Mouse (Mus musculus): Measurements from ENCODE around the gene Rnf167. TPM values are rescaled to one million over a fixed set of nuclear protein-coding genes. Genes with fewer than 3 reads are reported as not detected.

Gene Rnf167
- polyA plus RNA-seq, 1 experiment from 2014 or later: 119 TPM

DNA sequence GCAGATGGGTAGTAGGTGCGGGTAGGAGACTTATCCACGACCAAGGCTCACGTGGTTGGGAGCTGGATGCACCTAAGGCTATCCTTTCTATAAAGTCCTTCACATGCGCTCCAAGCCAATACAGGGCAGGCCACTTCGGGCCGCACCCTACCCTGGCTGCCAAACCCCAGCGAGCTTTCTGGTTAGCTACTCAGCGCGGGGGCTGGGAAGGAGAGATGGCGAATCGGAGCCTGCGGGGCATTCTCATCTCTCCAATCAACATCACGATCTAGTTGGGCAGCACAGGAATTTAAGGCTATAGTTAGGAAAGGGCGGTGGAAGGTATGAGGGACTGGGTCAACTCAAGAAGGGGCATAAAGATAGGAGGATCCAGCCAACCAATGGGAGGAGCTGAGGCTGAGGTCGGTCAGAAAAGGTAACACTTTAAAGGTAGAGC, 21.3 kb downstream of the Rnf167 start:
- H3K9ac ChIP-seq (replicated peaks; ENCODE audit: low read depth): 0 out of 2 replicates have a peak overlapping the region, but pooled peaks have one; percentile 13
- H3K27ac ChIP-seq (ENCODE audit: low read length): peak overlapping the region; percentile 72
- peaks cover 13% of the 10 kb centered on the region; the same call in 1 of the 2 replicates for H3K36me3 ChIP-seq (ENCODE audit: insufficient read depth, low read length)
- H3K4me1 ChIP-seq (ENCODE audit: insufficient read depth, low read depth, low read length): no peaks in the 10 kb centered on the region; the same call in 1 of the 2 replicates
- no peaks in the 10 kb centered on the region for H3K9me3 ChIP-seq (ENCODE audit: low read length)
- peak; percentile 58; the same call in 1 of the 2 replicates for ATAC-seq
- peak; percentile 38; the same call in 1 of the 2 replicates for TF ChIP-seq EP300 (IDR thresholded peaks at IDR 0.05)
- no peak for TF ChIP-seq CTCF (IDR thresholded peaks at IDR 0.05)
- peak overlapping the region; percentile 97 for H3K4me2 ChIP-seq (replicated peaks; ENCODE audit: low read depth, low read length)
- H3K27me3 ChIP-seq (replicated peaks; ENCODE audit: insufficient read depth, low read length): no peaks in the 10 kb centered on the region
- 0% methylated on average over 15 of the region's 15 CpGs for WGBS
- no peak for DNase-seq (ENCODE audit: low spot score)
- peak overlapping the region; percentile 65 for H3K4me3 ChIP-seq (ENCODE audit: low read depth, low read length)

DNA sequence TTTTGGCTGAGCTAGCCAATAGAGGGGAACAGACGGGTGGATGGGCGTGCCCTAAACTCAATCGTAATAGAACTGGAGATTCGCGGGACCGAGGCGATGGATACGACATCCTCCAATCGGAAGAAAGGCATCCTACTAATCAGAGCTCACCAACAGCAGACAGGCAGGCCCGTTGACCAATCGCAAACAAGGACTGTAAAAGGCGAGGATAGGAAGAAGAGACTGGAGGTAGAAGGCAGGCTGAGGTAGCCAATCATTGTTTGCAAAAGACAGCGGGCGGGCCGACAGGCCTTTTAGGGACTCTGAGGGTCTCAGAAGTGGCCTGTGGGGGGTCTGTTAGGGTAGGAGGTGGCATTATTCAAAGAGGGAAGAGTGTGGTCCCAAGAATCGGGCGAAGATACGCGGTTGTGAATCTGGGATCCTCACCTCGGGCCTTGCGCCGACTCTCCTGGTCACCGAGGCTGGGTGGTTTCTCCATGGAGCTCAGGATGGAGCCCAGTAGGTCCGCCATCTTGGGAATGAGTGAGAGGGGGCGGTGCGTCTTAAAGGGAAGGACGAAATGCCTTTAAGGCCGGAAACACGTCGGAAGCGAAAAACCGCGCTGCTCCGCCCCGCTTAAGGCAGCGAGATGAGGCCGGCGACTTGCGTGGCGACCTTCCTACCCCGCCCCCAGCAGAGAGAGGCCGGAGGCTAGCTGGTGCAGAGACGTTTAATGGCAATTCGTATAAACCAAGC, 21.9 kb downstream of the Rnf167 start, which contains the start of gene Spag7:
Gene Spag7 (minus strand): TSS at position 646 of the 735 bp plus-strand sequence.
- DNase-seq (ENCODE audit: low spot score) (peak; percentile 100), ATAC-seq (peak; percentile 95)
- TF ChIP-seq EP300 (IDR thresholded peaks at IDR 0.05) (peak; percentile 17), CTCF (IDR thresholded peaks at IDR 0.05) (0 out of 2 replicates have a peak, but pooled peaks have one; percentile 7)
- H3K4me2 ChIP-seq (replicated peaks; ENCODE audit: low read depth, low read length): peak within 1 kb of the TSS; percentile 97
- no peaks in the 10 kb centered on the region; the same call in 1 of the 2 replicates for H3K4me1 ChIP-seq (ENCODE audit: insufficient read depth, low read depth, low read length)
- peak within 1 kb of the TSS; percentile 65 for H3K4me3 ChIP-seq (ENCODE audit: low read depth, low read length)
- no peaks in the 10 kb centered on the region for H3K9me3 ChIP-seq (ENCODE audit: low read length)
- peak within 1 kb of the TSS; percentile 94 for H3K27ac ChIP-seq (ENCODE audit: low read length)
- peak within 1 kb of the TSS; percentile 68 for H3K9ac ChIP-seq (replicated peaks; ENCODE audit: low read depth)
- WGBS: under 1% methylated on average over 44 of the region's 44 CpGs
- peaks cover 16% of the 10 kb centered on the region; the same call in 1 of the 2 replicates for H3K36me3 ChIP-seq (ENCODE audit: insufficient read depth, low read length)
- no peaks in the 10 kb centered on the region for H3K27me3 ChIP-seq (replicated peaks; ENCODE audit: insufficient read depth, low read length)

DNA sequence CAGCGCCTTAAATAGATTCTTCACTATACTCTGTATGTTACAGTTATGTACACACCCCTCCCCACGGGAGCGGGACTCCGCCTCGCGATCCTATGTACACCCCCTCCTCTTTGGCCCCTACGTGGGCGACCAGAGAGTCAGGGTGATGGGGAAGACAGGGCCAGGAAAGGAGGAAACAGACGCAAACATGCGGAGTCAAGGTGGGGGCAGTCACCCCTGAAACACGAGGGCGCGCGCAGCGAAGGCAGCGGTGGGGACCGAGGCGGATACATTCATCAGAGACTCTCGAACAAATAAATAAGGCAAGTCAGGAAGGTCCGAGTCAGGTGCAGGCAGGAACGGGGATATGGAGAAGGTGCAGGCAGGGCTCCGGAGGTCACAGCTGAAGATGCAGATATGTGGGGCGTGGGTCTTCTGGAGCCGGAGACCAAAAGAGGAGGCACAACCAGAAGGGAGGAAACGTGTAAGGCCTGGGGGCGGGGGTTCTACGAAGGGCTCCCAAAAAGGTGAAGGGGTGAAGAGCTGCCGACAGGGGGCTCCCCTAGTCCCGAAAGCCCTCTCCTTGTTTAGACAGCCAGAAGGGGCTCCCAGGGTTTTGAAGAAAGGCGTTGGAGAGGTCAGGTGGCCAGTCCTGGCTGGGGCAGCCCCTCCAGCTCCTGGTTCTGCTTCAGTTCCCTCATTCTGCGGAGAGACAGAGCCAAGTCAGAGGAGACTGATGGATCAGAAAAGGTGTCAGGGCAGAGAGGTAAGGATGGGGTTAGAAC, 22.7 kb downstream of the Rnf167 start:
- DNase-seq (ENCODE audit: low spot score): peak; percentile 86
- no peaks in the 10 kb centered on the region for H3K9me3 ChIP-seq (ENCODE audit: low read length)
- under 1% methylated on average over 28 of the region's 31 CpGs for WGBS
- no peak for TF ChIP-seq EP300 (IDR thresholded peaks at IDR 0.05)
- TF ChIP-seq CTCF (IDR thresholded peaks at IDR 0.05): peak; percentile 61
- peak overlapping the region; percentile 65 for H3K4me3 ChIP-seq (ENCODE audit: low read depth, low read length)
- peak; percentile 3 for ATAC-seq
- H3K4me2 ChIP-seq (replicated peaks; ENCODE audit: low read depth, low read length): peak overlapping the region; percentile 97
- H3K4me1 ChIP-seq (ENCODE audit: insufficient read depth, low read depth, low read length): no peaks in the 10 kb centered on the region; the same call in 1 of the 2 replicates
- peak overlapping the region; percentile 94 for H3K27ac ChIP-seq (ENCODE audit: low read length)
- H3K36me3 ChIP-seq (ENCODE audit: insufficient read depth, low read length): peaks cover 14% of the 10 kb centered on the region; the same call in 1 of the 2 replicates
- peak overlapping the region; percentile 68 for H3K9ac ChIP-seq (replicated peaks; ENCODE audit: low read depth)
- H3K27me3 ChIP-seq (replicated peaks; ENCODE audit: insufficient read depth, low read length): no peaks in the 10 kb centered on the region

DNA sequence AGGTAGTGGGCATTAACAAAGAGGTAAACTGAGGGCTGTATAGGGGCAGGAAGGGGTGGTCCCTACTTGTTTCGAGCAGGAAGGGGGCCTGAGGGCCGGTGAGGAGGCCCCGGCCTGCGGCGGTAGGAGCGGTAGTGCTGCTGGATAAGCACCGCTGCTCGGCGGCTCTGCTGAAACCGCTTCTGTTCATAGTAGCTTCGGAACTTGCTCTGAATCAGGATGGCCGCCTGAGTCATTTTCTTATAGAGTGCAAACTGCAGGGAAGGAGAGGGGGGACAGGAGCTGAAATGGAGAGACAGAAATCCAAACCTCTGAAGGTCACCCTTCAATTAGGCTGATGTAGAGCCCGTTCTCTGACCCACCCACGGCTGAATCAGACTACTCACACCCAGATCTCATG, 23.4 kb downstream of the Rnf167 start:
- peak; percentile 9 for DNase-seq (ENCODE audit: low spot score)
- ATAC-seq: no peak

DNA sequence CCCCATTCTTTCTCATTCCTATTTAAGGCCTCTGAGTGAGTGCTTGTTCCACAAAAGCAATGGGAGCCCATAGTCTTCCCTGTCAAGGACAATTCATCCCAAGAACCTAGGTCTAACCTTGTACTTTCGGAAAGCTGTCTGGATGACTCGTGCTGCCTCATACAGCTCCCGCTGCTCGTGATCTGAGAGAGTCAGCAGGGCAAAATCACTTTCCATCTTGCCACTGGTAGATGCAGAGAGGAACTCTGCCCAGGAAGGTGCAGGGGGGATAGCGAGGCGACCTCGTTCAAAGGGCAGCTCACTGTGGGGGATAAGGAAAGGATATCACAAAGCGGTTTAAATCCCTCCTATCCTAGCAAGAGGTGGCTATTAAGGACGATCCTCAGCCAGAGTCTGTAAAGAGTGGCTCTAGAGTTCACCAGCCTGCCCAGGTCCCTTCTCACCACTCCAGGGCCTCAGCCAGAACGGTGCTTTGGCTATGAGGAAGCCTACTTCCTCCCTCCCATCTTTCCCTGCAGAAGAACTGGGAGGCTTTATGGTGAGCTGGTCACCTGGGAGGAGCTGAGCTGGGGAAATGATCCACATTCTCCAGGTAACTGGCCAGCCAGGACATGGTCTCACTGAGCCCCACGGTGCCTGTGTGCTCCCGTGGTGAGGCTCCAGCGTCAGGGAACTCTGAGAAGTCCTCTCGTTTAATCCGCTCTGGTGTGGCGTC, 24.5 kb downstream of the Rnf167 start:
- peaks cover 13% of the 10 kb centered on the region; the same call in 1 of the 2 replicates for H3K36me3 ChIP-seq (ENCODE audit: insufficient read depth, low read length)
- H3K4me3 ChIP-seq (ENCODE audit: low read depth, low read length): no peak overlapping the region
- 87% methylated on average over 16 of the region's 16 CpGs for WGBS
- no peak overlapping the region for H3K4me2 ChIP-seq (replicated peaks; ENCODE audit: low read depth, low read length)
- ATAC-seq: no peak
- H3K27me3 ChIP-seq (replicated peaks; ENCODE audit: insufficient read depth, low read length): no peaks in the 10 kb centered on the region
- TF ChIP-seq EP300 (IDR thresholded peaks at IDR 0.05): no peak
- TF ChIP-seq CTCF (IDR thresholded peaks at IDR 0.05): no peak
- no peak overlapping the region for H3K27ac ChIP-seq (ENCODE audit: low read length)
- H3K9ac ChIP-seq (replicated peaks; ENCODE audit: low read depth): no peak overlapping the region
- no peaks in the 10 kb centered on the region for H3K9me3 ChIP-seq (ENCODE audit: low read length)
- H3K4me1 ChIP-seq (ENCODE audit: insufficient read depth, low read depth, low read length): no peaks in the 10 kb centered on the region; the same call in 1 of the 2 replicates
- no peak for DNase-seq (ENCODE audit: low spot score)

More for the DNA sequence above, 23.4 kb downstream of the Rnf167 start:
- no peaks in the 10 kb centered on the region for H3K27me3 ChIP-seq (replicated peaks; ENCODE audit: insufficient read depth, low read length)
- no peaks in the 10 kb centered on the region for H3K9me3 ChIP-seq (ENCODE audit: low read length)
- peak overlapping the region; percentile 97 for H3K4me2 ChIP-seq (replicated peaks; ENCODE audit: low read depth, low read length)
- H3K27ac ChIP-seq (ENCODE audit: low read length): peak overlapping the region; percentile 94; the same call in 1 of the 2 replicates
- H3K9ac ChIP-seq (replicated peaks; ENCODE audit: low read depth): no peak overlapping the region
- H3K4me3 ChIP-seq (ENCODE audit: low read depth, low read length): peak overlapping the region; percentile 65; the same call in 1 of the 2 replicates
- WGBS: 32% methylated on average over 14 of the region's 14 CpGs
- peaks cover 8% of the 10 kb centered on the region; the same call in 1 of the 2 replicates for H3K36me3 ChIP-seq (ENCODE audit: insufficient read depth, low read length)
- H3K4me1 ChIP-seq (ENCODE audit: insufficient read depth, low read depth, low read length): no peaks in the 10 kb centered on the region; the same call in 1 of the 2 replicates
- TF ChIP-seq CTCF (IDR thresholded peaks at IDR 0.05): no peak
- TF ChIP-seq EP300 (IDR thresholded peaks at IDR 0.05): no peak

All from lung, postnatal 0 days (tissue).